Mouse (Mus musculus) embryonic stem cell, embryonic (primary cell): Measurements from ENCODE around the gene Cnpy1.

Experiments used
- CTCF ChIA-PET, 4 experiments: fragments of 300-600 bp in 2 of 4; fragments of 350-600 bp in 2 of 4; sonication (Branson Sonifier 250); formaldehyde crosslinking; loops; one replicate each; lab custom pipeline; 2022; ENCODE audit warnings: inconsistent platforms in 2 of 4; lab: Charles Lee
- POLR2A ChIA-PET, 4 experiments: fragments of 300-600 bp in 2 of 4; fragments of 350-600 bp in 2 of 4; sonication (Branson Sonifier 250); formaldehyde crosslinking; loops; one replicate each; lab custom pipeline; 2022; ENCODE audit warnings: antibody characterized with exemption in 4 of 4, inconsistent platforms in 1 of 4; lab: Charles Lee

The Cnpy1 gene

GRCm38 (mm10) chr5:28163926-28164325, 81.7 kb downstream of the Cnpy1 start:
- ChIA-PET CTCF (no interaction called here), POLR2A (no interaction called here)

GRCm38 (mm10) chr5:28161938-28162402, 83.6 kb downstream of the Cnpy1 start:
- POLR2A ChIA-PET: interaction anchor here in 3 of 4 experiments (0.7 to 1.7 kb wide), 5 partner anchors 8 to 74 kb away, joined by 3 to 6 read pairs (median 3); no protein-coding TSS in a partner anchor

GRCm38 (mm10) chr5:28161383-28161937, 84.1 kb downstream of the Cnpy1 start:
- ChIA-PET CTCF (no interaction called here), POLR2A (interaction anchor here in 2 of 4 experiments (0.9 to 1.7 kb wide), 3 partner anchors 9 to 73 kb away, joined by 3 to 6 read pairs (median 3); no protein-coding TSS in a partner anchor)

More at GRCm38 (mm10) chr5:28161938-28162402, 83.6 kb downstream of the Cnpy1 start:
- CTCF ChIA-PET: no interaction called here

DNA sequence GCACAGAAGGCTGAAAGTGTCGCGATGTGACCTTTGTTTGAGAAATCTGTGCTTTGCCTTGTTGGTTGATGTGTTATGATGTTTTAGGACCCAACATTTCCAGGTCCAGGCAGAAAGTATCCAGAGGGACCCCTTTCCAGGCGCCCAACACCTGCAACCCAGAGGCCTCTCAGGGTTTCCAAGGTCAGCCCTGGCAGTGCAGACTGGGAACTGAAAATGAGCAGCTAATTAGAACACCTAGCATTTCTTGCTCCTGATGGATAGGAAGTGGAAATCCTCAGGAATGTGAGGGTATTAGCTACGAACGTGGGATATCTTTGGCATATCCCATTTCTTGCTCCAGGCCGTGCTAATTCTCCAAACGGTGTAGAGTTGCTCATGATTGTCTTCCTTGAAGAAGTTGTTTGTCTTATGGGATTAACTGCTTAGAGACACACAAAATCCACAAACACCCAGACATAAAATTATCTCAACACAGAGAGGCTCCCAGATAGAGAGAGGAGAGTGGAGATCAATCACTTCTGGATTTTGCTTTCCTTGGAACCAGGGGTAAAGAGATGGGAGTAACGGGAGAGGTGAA, 85.6 kb downstream of the Cnpy1 start:
- CTCF ChIA-PET: no interaction called here
- POLR2A ChIA-PET: interaction anchor here in 2 of 4 experiments (0.6 to 2.6 kb wide), 9 partner anchors 10 to 370 kb away, joined by 3 to 15 read pairs (median 6); partner anchors contain the start of genes Paxip1 (in 1 of the 2) and Rbm33 (in 1 of the 2)

GRCm38 (mm10) chr5:28159072-28159458, 86.5 kb downstream of the Cnpy1 start:
- CTCF ChIA-PET: interaction anchor here in 2 of 4 experiments (0.6 to 1.0 kb wide), 2 partner anchors 65 to 134 kb away, joined by 4 to 6 read pairs; no protein-coding TSS in a partner anchor
- POLR2A ChIA-PET: interaction anchor here (0.7 to 2.6 kb wide), 20 partner anchors 8 to 1276 kb away, joined by 3 to 15 read pairs (median 4); partner anchors contain the start of genes Paxip1 (in 1 of the 4) and Rbm33 (in 1 of the 4)

- POLR2A ChIA-PET: interaction anchor here (0.6 to 2.6 kb wide), 22 partner anchors 8 to 367 kb away, joined by 3 to 15 read pairs (median 4); partner anchors contain the start of genes Htr5a (in 1 of the 4), Paxip1 (in 1 of the 4) and Rbm33 (in 1 of the 4)
Measured at GRCm38 (mm10) chr5:28158308-28159071, 87.1 kb downstream of the Cnpy1 start.

DNA sequence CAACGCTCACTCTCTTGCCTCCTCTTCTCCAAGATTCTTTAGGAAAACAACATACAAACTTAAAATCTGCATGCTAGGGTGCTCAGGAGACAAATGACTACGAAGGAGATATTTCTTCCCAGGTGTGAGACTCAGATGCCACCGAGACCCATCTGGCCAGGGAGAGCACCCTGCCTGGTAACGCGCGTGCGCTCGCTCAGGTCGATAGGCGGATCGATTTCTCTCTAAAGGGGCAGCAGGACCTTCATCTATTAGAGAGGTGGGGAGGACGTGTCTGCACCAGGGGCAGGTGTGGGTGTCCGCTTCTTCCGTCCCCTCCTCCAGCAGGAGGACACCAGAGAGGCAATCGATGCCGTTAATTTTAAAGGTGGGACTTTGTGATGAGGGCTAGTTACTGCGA, 87.8 kb downstream of the Cnpy1 start:
- CTCF ChIA-PET: interaction anchor here in 3 of 4 experiments (0.6 to 1.0 kb wide), 3 partner anchors 9 to 64 kb away, joined by 3 to 6 read pairs (median 3); no protein-coding TSS in a partner anchor
- POLR2A ChIA-PET: interaction anchor here in 3 of 4 experiments (0.6 to 2.6 kb wide), 13 partner anchors 9 to 316 kb away, joined by 3 to 15 read pairs (median 4); partner anchors contain the start of gene Htr5a (in 1 of the 3)

More at GRCm38 (mm10) chr5:28158308-28159071, 87.1 kb downstream of the Cnpy1 start:
- CTCF ChIA-PET: interaction anchor here in 3 of 4 experiments (0.6 to 1.0 kb wide), 3 partner anchors 8 to 65 kb away, joined by 3 to 6 read pairs (median 3); no protein-coding TSS in a partner anchor

GRCm38 (mm10) chr5:28157044-28157730, 88.4 kb downstream of the Cnpy1 start:
- CTCF ChIA-PET: no interaction called here
- POLR2A ChIA-PET: interaction anchor here in 3 of 4 experiments (1.0 to 2.6 kb wide), 5 partner anchors 10 to 53 kb away, joined by 3 to 14 read pairs (median 4); no protein-coding TSS in a partner anchor
